Mouse (Mus musculus) T-helper 1 cell (primary cell): ENCODE measurements around the gene Hint1.
"Not testable (repeated sequence)": the region's sequence is repeated elsewhere in the genome, so short reads cannot be mapped to it uniquely, and the experiment has no call there.

Experiments used
- in situ Hi-C: fragments of 300-600 bp; cut with MboI, MseI; formaldehyde crosslinking; loops from one replicate; pipeline ENCODE4 v1.15.1; 2025; ENCODE audit warnings: high pct_unique_total_duplicates

The Hint1 gene

GRCm38 (mm10) chr11:54894589-54894988 is 28.4 kb downstream of the Hint1 start:
- in situ Hi-C loops: no loop called here

- in situ Hi-C loops: not testable (repeated sequence)
These were observed 30.5 kb downstream of the Hint1 start for GRCm38 (mm10) chr11:54896646-54897045.

DNA sequence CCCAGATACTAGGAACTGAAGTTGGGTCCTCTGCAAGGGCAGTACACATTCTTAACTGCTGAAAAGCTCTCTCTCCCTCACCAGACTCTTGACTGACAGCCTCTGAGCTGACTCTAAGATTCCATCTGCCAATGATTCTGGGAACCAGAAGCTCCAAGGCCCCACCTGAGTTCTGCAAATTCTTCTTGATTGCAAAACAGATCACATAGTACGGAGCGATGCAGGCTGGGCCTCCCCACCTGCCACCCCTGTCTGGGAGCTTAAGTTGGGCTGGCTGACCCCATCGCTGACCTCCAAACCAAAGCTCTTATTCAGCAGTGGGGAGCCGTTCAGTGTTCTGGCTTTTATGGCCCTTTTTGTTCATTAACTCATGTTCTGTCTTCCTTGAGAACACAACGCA is 31.3 kb downstream of the Hint1 start:
- in situ Hi-C loops: no loop called here

- in situ Hi-C loops: no loop called here
These were observed 33.5 kb downstream of the Hint1 start for GRCm38 (mm10) chr11:54899657-54900056.

GRCm38 (mm10) chr11:54902333-54903323 is 36.4 kb downstream of the Hint1 start, which contains the start of gene Gpx3:
TSS of gene Gpx3 (plus strand) at chr11:54902453.
- in situ Hi-C loops: no loop called here

- in situ Hi-C loops: no loop called here
These were observed 37.2 kb downstream of the Hint1 start for GRCm38 (mm10) chr11:54903339-54903738.

DNA sequence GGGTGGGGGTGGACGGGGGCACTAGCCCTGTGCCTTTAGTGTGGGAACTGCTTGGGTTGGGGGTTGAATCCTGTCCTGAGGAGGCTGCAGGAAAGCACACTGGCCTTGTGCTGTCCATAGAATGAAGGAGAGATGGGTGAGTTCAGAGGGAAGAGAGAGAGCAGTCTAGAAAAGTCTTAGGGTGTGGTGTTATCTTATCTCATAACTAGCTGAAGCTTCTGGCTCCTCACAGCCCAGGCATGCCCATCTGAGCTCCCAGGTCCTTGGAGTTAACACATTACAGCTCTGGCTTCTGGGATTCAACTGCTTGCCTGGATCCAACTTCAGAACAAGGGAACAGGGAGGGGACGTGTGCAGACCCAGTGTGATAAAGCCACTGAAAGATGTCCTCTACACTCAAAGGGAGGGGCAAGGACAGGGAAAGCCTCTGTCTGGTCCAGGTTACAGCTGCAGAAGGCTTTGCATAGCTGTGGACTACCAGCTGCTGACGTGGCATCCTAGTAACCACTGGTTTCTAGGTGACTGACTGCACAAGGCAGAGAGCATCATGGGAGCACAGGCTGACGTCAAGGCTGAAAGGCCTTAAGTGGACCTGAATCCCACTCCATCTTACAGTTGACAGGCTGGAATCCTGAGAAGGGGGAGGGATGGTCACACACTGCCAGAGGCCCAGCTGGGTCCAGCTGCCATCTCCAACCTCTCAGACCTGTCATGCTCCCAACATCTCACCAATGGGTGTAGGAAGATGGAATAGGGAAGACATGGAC is 37.9 kb downstream of the Hint1 start:
- in situ Hi-C loops: no loop called here

- in situ Hi-C loops: no loop called here
These were observed 38.9 kb downstream of the Hint1 start for GRCm38 (mm10) chr11:54905086-54905485.

DNA sequence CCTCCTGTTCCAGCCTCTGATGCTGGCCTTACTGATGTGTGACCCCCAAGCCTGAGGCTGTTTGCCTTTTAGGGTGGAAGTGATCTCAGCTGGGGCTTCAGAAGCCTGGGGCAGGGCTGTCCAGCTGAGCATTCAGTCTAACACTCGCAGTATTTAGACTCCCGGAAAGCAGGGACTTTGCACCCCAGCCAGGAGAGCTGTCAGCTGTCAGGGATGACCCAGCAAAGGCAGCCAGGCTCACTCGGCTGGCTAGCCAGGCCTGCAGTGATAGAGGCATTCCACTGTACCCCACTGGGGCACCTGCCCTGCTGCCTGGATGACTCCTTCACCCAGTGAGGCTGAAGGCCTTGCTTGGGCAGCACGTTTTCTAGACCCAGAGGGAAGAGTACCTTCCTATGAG is 39.7 kb downstream of the Hint1 start:
- in situ Hi-C loops: no loop called here

- in situ Hi-C loops: no loop called here
These were observed 40.3 kb downstream of the Hint1 start for GRCm38 (mm10) chr11:54906466-54906865.

GRCm38 (mm10) chr11:54907259-54907658 is 41.1 kb downstream of the Hint1 start:
- in situ Hi-C loops: no loop called here

DNA sequence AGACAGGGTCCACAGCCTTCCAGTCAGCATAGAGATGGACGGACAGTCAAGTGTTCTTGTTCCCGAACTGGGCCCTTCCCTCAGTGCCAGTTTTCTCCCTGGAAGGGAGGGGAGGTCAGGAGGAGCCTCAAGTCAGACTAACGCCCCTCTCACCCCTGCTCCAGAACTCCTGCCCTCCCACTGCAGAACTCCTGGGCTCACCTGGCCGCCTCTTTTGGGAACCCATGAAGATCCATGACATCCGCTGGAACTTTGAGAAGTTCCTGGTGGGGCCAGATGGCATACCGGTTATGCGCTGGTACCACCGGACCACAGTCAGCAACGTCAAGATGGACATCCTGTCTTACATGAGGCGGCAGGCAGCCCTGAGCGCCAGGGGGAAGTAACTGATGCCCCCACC is 43.1 kb downstream of the Hint1 start:
- in situ Hi-C loops: no loop called here

- in situ Hi-C loops: no loop called here
These were observed 44.0 kb downstream of the Hint1 start for GRCm38 (mm10) chr11:54910081-54910665.

DNA sequence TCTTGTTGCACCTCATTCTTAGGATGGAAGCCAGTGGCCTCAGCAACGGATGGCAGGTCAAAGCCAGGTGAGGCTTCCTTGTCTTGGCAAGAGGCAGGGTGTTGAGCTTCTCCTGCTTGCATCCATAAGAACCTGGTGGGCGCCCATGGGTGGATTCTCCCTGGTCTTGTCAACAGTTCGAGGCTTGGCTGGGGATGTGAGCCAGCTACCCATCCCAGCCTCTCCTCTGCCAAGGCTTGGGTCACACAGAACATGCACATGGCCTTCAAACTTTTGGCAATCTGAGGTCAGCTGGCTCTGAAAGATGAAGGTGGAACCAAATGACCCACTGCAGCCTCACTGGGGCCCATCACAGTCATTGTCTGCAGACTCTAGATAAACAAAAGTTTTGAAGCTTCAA is 45.0 kb downstream of the Hint1 start:
- in situ Hi-C loops: no loop called here

DNA sequence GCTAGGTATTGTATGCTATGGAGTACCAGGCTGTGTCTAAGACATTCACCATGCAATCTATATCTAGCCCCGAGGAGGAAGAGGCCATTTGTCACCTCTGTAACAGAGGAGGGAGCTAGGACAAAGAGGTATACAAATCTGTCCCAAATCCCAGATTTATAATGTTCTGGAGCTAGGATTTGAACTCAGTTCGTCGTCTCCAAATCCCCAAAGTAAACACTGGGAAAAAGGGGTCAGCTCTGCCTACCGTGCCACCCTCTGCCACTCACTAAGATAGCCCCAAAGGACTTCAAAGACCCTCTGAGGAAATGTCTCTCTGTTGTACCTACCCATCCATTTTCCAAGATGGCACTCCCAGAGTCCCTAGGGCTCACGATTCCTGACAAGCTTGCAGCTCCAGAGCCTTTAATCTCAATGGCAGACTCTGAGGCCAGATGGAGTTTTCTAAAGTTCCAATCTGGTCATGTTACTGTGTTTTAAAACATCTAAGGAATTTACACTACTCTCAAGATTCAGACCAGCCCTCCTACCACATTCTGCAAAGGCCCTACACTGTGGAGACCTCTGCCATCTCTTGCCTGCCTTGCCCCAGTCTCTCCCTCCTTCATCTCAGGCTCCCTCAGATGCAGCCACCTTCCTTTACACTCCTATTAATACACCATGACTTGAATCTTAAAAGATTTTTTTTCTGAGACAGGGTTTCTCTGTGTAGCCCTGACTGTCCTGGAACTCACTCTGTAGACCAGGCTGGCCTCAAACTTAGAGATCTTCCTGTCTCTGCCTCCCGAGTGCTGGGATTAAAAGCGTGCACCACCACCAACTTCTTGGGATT is 45.7 kb downstream of the Hint1 start:
- in situ Hi-C loops: no loop called here

GRCm38 (mm10) chr11:54912503-54913316 is 46.5 kb downstream of the Hint1 start:
- in situ Hi-C loops: no loop called here

DNA sequence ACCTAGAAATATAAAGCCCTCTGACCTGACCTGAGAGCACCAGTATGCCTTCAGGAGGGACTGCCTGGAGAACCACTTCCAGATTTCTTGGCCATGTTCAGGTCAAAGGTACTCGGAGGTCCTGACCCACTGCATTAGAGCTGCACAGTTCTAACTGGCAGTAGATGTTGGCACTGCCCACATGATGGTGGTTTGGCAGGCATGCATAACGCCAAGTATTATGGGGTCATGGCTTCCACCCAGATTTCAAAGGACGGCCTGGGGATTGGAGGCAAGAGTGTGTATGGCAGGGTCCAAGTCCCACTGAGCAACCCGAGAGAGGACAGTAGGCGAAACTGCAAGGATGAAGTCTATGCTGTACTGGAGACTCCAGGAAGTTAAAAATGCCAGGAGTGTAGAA is 47.7 kb downstream of the Hint1 start:
- in situ Hi-C loops: no loop called here

- in situ Hi-C loops: no loop called here
These were observed 51.3 kb downstream of the Hint1 start for GRCm38 (mm10) chr11:54917461-54917860.

- in situ Hi-C loops: no loop called here
These were observed 52.1 kb downstream of the Hint1 start for GRCm38 (mm10) chr11:54918273-54918672.
